ENCODE assay signal across 7 mouse cellular contexts in the genomic region with DNA sequence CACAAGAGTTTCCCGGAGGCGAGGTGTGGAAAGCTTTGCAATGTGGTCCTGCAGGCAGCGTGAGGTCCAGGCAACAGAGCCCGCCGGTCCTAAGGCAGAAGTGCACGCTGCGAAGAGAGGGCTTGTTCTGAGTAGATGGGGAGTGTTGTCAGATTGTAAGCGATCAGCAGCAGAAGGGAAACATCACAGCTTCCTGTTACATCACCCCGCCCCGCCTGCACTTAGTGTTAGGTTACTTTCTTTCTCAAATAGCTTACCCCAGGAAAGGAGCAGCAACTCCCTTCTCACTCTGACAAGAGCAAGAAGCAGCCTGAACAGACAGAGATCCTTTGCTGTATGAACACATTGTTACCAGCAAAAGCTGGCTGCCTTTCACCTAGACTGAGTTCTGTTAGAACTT. TPM values are rescaled to one million over a fixed set of nuclear protein-coding genes. Genes with fewer than 3 reads are reported as not detected.
DNase-seq lines count a peak whose midpoint lies in the region; ATAC-seq lines count a peak whose summit lies in the region.

A gene (minus strand): TSS at position 274 of the 400 bp plus-strand sequence.

- 0% methylated on average over 10 of the region's 10 CpGs for WGBS in intestine, embryonic 15.5 days

- H3K4me2 ChIP-seq in intestine, embryonic 15.5 days (replicated peaks), result peak within 1 kb of the TSS; percentile 64

- H3K27ac ChIP-seq in intestine, embryonic 15.5 days, result peak within 1 kb of the TSS; percentile 74

- H3K9me3 ChIP-seq in intestine, embryonic 15.5 days, result no peaks in the 10 kb centered on the region

- H3K4me1 ChIP-seq in intestine, embryonic 15.5 days (replicated peaks), result no peaks in the 10 kb centered on the region

- peak within 1 kb of the TSS; percentile 41 for H3K4me3 ChIP-seq in intestine, embryonic 15.5 days (replicated peaks)

- ATAC-seq in intestine, embryonic 15.5 days, result peak; percentile 95
- peak; percentile 96 for ATAC-seq in megakaryocyte-erythroid progenitor cell, adult 5-6 weeks (replicated peaks; ENCODE audit: low FRiP score, low TSS enrichment, poor library complexity, severe bottlenecking)

- intact Hi-C loops in left cerebral cortex, postnatal 14 days (cut with DNase I), result loop anchor here (10.0 kb wide), 2 partner anchors 240 to 610 kb away; a partner anchor contains a TSS

- H3K27me3 ChIP-seq in intestine, embryonic 15.5 days (replicated peaks), result no peaks in the 10 kb centered on the region

- H3K9ac ChIP-seq in intestine, embryonic 15.5 days, result peak within 1 kb of the TSS; percentile 30

- H3K36me3 ChIP-seq in intestine, embryonic 15.5 days, result no peaks in the 10 kb centered on the region

- DNase-seq in adipocyte (ENCODE audit: low spot score), result peak; percentile 76
- DNase-seq in embryo, embryonic 9.5 days (ENCODE audit: extremely low spot score), result peak; percentile 73
- DNase-seq in gastrocnemius, postnatal 4 days (ENCODE audit: low spot score in 2 of 2), result peak; percentile 43 to 68
- DNase-seq in left cerebral cortex, postnatal 14 days (ENCODE audit: low spot score in 2 of 2), result peak; percentile 43 to 51
- peak; percentile 7 to 27 for DNase-seq in right cerebral cortex, postnatal 36 days (ENCODE audit: low spot score in 2 of 2)

RNA-seq across cellular contexts. Expression of the gene that starts here (rescaled TPM):
- 10 to 100 TPM; 44.7 to 47.7 TPM for total RNA-seq in gastrocnemius, postnatal 4 days (2021)
- polyA plus RNA-seq in intestine, embryonic 15.5 days (2015; fragmentation: Nextera tagmentation; extraction: Ambion mirVana), result 24.0 and 30.8 TPM in 2 replicates
- 1 to 10 TPM; 7.9 to 9.1 TPM for total RNA-seq in left cerebral cortex, postnatal 14 days (2021)
- total RNA-seq in megakaryocyte-erythroid progenitor cell, adult 5-6 weeks (2014; fragmentation: Nextera tagmentation), result 4.3 and 5.1 TPM in 2 replicates
- 23.2 and 37.4 TPM in 2 replicates for total RNA-seq in megakaryocyte-erythroid progenitor cell, adult 5-6 weeks (2017)

Comparison
In these comparisons a context has a peak if more than half of its experiments do, and no peak if none do; other contexts are left out.
1. Peak in every context shown above with its lines: DNase-seq, ATAC-seq, H3K4me3 ChIP-seq and H3K27ac ChIP-seq.
2. DNase-seq: peak in every context shown above with its lines; median percentile 76 in adipocyte; 73 in embryo, embryonic 9.5 days; 56 in gastrocnemius, postnatal 4 days; 47 in left cerebral cortex, postnatal 14 days; 17 in right cerebral cortex, postnatal 36 days.